Mouse (Mus musculus) CD4-positive, CD25-positive, alpha-beta regulatory T cell, adult 4 months (primary cell): ENCODE data around the gene Ppp2r1b. TPM values are rescaled to one million over a fixed set of nuclear protein-coding genes. Genes with fewer than 3 reads are reported as not detected.

Source experiments
- ATAC-seq: one replicate; pipeline ENCODE4 v1.8.0; 2017
- polyA plus RNA-seq, 2 experiments: library from polyadenylated mRNA; unstranded; fragments of 100-300 nt; shearing (Covaris generic); gene quantifications; one replicate each; pipeline ENCODE4 v1.2.1; 2017

The Ppp2r1b gene
- polyA plus RNA-seq, 2 experiments from 2014 or later: 58.6 to 79.7 TPM

GRCm38 (mm10) chr9:50868182-50868581, 23.1 kb downstream of the Ppp2r1b start:
- ATAC-seq: no peak

- no peak for ATAC-seq
Observed at GRCm38 (mm10) chr9:50873210-50873609, 28.1 kb downstream of the Ppp2r1b start.

- no peak for ATAC-seq
Observed at GRCm38 (mm10) chr9:50874031-50874430, 28.9 kb downstream of the Ppp2r1b start.

GRCm38 (mm10) chr9:50875470-50875869, 30.4 kb downstream of the Ppp2r1b start:
- ATAC-seq: no peak

- ATAC-seq: no peak
Observed at GRCm38 (mm10) chr9:50876287-50876686, 31.2 kb downstream of the Ppp2r1b start.

GRCm38 (mm10) chr9:50877431-50877830, 32.3 kb downstream of the Ppp2r1b start:
- no peak for ATAC-seq

GRCm38 (mm10) chr9:50882183-50882582, 37.1 kb downstream of the Ppp2r1b start:
- ATAC-seq: no peak

- ATAC-seq: no peak
Observed at GRCm38 (mm10) chr9:50884093-50884492, 39.0 kb downstream of the Ppp2r1b start.

- no peak for ATAC-seq
Observed at GRCm38 (mm10) chr9:50884741-50885599, 39.9 kb downstream of the Ppp2r1b start.

- no peak for ATAC-seq
Observed at GRCm38 (mm10) chr9:50885600-50885987, 40.5 kb downstream of the Ppp2r1b start.

GRCm38 (mm10) chr9:50886870-50887269, 41.8 kb downstream of the Ppp2r1b start:
- ATAC-seq: no peak

- no peak for ATAC-seq
Observed at GRCm38 (mm10) chr9:50887351-50887750, 42.2 kb downstream of the Ppp2r1b start.

GRCm38 (mm10) chr9:50889211-50889610, 44.1 kb downstream of the Ppp2r1b start:
- ATAC-seq: no peak

- no peak for ATAC-seq
Observed at GRCm38 (mm10) chr9:50889964-50890363, 44.9 kb downstream of the Ppp2r1b start.

- no peak for ATAC-seq
Observed at GRCm38 (mm10) chr9:50890494-50891090, 45.5 kb downstream of the Ppp2r1b start.

- no peak for ATAC-seq
Observed at GRCm38 (mm10) chr9:50893665-50894064, 48.6 kb downstream of the Ppp2r1b start.

GRCm38 (mm10) chr9:50900026-50900920, 55.2 kb downstream of the Ppp2r1b start:
- no peak for ATAC-seq

GRCm38 (mm10) chr9:50904196-50904847, 59.2 kb downstream of the Ppp2r1b start:
- ATAC-seq: peak; percentile 65

GRCm38 (mm10) chr9:50905321-50905720, 60.2 kb downstream of the Ppp2r1b start:
- peak; percentile 83 for ATAC-seq

GRCm38 (mm10) chr9:50911861-50912515, 66.9 kb downstream of the Ppp2r1b start:
- ATAC-seq: no peak

- ATAC-seq: no peak
Observed at GRCm38 (mm10) chr9:50918131-50918530, 73.0 kb downstream of the Ppp2r1b start.

- no peak for ATAC-seq
Observed at GRCm38 (mm10) chr9:50919554-50919953, 74.5 kb downstream of the Ppp2r1b start.
